Mouse (Mus musculus): ENCODE data around the gene Rpl21.

Rpl21 gene

GRCm38 (mm10) chr5:146832769-146833448, at the start of gene Rpl21:
TSS of gene Rpl21 (plus strand) at chr5:146832890.
- peak; percentile 94 to 96 for DNase-seq

GRCm38 (mm10) chr5:146783300-146783699, 49.4 kb upstream of the Rpl21 start:
- peak; percentile 67 to 73 for DNase-seq

DNA sequence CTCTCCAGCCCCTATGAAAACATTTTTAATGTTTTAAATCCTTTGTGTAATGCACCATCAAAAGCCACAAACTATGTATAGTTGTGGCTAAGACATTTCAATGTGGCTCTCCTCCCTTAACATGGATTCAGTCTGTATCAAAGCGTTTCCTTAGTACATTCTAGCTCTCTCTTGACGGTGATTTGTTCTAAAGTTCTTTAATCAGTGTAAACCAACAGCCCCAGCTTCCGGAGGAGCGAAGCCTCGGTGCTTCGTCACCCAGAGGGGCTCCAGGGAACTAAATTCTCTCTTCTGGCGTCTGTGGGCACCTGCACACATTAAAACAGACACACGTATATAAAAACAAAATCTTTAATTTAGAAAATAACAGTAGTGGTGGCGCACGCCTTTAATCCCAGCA, 48.8 kb upstream of the Rpl21 start:
- no peak for DNase-seq

GRCm38 (mm10) chr5:146786123-146786522, 46.6 kb upstream of the Rpl21 start:
- DNase-seq = peak; percentile 30 to 43

GRCm38 (mm10) chr5:146789413-146789812, 43.3 kb upstream of the Rpl21 start:
- peak; percentile 66 to 80 for DNase-seq

- DNase-seq = peak in 1 of 2 experiments; percentile 64
Measured at GRCm38 (mm10) chr5:146790944-146791343, 41.7 kb upstream of the Rpl21 start.

DNA sequence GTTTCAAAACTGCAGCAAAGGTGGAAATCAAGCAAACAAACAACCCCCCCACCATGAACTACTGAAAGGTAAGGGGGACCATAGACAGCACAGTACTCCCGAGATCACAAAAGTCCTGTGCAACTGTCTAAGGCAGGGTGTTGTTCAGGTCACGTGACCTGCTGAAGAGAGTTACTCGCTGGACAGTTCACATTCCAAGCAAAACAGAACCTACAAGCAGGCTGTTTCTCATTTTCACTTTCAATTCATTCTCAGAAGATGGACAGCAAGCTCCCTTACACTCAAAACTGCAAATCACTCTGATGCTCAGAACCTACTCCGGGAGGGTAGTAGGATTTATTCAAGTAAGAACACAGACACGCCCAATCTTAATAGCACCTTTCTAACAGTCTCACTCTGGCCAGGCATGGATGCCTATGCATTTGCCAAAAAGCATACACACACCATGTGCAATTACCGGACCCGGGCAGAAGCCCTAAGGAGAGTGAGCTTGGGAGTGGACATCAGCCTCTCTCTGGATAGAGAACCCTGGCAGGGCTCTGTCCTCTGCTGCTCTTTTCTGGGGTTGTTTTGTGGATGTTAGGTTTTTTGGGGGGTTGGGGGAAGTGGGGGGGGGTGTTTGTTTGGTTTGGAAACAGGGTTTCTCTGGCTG, 40.4 kb upstream of the Rpl21 start:
- peak; percentile 47 to 49 for DNase-seq

DNA sequence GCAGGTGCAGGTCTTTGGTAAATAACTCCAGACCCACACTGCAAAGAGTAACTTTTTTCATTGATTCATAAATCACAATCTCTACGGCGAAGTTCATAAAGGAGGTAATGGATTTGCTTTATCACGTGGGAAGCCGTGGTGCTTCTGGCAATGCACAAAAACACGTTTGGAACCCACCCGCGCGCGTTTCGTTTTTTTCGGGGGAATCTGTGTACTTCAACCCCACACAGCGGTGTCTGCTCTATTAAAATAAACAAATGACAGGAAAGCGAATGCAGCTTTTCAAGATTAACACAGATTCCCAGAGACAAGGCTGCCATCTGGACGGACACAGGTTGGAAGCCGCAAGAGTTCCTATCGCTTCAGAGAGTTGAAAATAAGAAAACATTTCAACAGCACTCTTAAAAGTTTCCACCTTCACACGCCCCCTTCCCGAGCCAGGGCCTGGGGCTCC, 39.0 kb upstream of the Rpl21 start:
- no peak for DNase-seq

DNA sequence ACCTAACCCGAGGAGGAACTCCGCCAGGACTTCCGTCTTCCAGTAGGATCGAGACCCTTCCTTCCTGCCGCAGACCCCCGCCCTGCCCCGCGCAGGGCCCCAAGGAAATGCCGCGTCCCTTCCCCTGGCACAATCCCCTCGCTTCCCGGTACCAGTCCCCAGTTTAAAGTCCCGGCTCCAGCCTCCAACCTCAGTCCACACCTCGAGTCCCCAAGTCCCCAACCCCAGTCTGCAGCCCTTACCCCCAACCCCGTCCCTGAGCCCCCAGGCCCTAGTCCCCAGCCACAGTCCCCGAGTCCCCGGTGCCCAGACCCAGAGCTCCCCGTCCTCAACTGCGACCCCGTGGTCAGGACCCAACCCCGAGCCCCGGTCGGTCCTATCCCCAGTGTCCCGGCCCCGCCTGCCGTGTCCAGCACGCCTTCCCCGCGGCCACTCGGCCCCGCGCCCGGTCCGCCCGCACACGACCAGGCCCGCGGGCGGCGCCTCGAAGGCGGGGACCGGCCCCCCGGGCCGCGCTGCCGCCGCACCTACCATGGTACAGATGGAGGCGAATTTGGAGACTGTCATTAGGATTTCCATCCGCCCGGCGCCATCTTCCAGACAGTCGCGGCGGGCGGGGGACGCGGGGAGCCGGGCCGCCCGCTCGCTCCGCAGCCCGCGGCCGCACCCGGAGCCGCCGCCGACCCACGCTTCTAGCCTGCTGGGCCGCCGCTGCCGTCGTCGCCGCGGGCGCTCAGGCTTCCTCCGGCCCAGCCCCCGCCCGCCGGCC, 38.4 kb upstream of the Rpl21 start:
- peak in 1 of 2 experiments; percentile 46 for DNase-seq

- peak; percentile 96 to 99 for DNase-seq
Measured at GRCm38 (mm10) chr5:146794853-146795252, 37.8 kb upstream of the Rpl21 start, which contains the start of gene Usp12. TSS of gene Usp12 (minus strand) at chr5:146795006.

DNA sequence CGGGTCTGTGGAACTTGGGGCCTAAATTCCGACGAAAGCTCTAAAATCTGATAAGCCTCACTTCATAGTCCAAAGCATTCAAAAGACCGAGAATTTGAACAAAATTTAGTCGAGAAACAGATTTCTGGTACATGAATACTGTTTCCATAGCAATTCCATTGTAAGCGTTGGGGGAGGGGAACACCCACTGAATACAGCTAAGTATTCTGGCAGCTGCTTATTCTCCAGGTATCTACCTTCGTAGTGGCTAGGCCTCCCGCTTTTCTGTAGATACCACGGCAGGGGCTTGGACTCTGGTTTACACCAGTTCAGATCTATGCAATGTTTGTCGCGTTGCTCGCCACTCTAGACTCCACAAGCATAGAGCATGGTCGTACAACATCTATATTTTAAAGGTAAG, 37.0 kb upstream of the Rpl21 start:
- DNase-seq = no peak

GRCm38 (mm10) chr5:146798031-146798430, 34.7 kb upstream of the Rpl21 start:
- DNase-seq = no peak

- DNase-seq = no peak
Measured at GRCm38 (mm10) chr5:146806004-146806430, 26.7 kb upstream of the Rpl21 start.

DNA sequence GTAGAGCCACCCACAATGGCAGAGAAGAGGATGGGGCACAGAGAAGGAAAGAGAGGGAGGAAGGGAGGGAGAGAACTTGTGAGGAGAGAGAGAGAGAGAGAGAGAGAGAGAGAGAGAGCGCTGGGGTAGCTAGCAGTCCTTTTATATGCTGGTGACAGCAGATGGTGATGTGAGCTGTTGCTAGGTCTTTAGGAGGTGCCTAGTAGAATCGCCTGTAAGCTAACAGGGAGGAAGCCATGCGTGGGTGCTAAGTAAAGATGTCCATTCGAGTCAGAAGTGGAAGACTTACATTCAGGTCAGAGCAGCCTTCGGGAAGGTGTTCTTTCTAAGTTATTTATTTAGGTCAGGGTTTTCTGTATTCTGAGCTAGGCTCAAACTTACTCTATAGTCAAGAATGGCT, 22.7 kb upstream of the Rpl21 start:
- no peak for DNase-seq

DNA sequence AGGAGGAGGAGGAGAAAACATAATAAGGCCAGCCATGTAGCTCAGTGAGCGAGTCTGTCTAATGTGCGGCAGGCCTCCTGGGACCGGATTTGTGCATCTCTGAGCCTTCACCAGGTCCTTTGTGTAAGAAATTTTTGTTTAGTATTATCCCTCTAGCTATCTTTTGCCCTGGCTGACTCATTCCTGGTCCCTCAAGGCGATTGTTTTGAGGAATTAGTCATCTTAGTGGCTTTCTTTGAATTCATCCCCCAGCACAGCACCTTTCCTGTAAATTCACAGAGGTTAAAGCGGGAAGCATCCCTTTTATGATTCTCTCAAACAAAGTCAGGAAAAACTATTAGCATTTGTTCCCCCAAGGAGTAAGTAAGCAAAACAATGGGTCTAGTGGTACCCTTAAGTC, 19.8 kb upstream of the Rpl21 start:
- DNase-seq = no peak

DNA sequence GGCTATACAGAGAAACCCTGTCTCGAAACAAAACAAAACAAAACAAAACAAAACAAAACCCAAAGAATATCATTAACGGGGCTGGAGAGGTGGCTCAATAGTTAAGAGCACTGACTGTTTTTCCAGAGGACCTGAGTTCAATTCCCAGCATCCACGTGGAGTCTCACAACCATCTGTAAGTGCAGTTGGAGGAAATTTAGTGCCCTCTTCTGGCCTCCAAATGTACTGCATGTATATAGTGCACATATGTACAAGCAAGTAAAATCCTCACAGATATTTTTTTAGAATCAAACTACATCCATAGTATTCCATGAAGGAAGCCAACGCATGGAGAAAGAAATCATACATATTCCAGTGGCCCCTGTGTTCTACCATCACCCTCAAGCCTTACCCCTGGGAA, 19.3 kb upstream of the Rpl21 start:
- DNase-seq = no peak

DNA sequence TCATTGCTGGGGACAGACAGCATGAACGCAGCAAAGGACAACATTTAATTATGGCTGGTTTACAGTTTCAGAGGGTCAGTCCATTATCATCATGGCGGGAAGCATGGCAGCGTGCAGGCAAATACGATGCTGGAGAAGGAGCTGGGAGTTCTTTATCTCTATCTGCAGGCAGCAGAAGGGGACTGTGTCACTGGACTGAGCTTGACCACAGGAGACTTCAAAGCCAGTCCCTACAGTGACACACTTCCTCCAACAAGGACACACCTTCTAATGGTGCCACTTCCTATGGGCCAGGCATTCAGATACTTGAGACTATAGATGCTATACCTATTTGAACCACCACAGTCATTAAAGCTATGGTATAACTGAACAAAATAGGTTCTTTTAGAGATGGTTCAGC, 17.3 kb upstream of the Rpl21 start:
- DNase-seq = no peak

DNA sequence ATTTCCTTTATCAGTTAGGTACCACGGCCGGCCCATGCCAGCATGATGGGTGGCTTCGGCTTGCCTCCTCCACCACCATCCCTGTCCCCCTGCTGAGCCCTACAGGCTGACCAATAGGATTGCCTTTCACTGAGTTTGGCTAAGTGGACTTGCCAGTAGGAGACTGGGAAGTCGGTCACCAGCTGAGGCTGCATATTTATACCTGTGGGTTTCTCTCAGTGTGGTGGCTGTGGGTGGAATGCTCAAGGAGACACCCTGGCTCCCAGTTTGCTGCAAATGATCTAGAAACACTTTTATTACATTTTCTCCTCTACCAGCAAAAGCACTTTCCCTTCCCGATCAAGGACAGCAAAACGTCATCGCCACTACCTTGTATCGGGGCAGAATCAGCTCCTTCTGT, 15.1 kb upstream of the Rpl21 start:
- no peak for DNase-seq

GRCm38 (mm10) chr5:146818906-146819623, 13.6 kb upstream of the Rpl21 start:
- DNase-seq = peak; percentile 45 to 54

- DNase-seq = no peak
Measured at GRCm38 (mm10) chr5:146823005-146823404, 9.7 kb upstream of the Rpl21 start.

DNA sequence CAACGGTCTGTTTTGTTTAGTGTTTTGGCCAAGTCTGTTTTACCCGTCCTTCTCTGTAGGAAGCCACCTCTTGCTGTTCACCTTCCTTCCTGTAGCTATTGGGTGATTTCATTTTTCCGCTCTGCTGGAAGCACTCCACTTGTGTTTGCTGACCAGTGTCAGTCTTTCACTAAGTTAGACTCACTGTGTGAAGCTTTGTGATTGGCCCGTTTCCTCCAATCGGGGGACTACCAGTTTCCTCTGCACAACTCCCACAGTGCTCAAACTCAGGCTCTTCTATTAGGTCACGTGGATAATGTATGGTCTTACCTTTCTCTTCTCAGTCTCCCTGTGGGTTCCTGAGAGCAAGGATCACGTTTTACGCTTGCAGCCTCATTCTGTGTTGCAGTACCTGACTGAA, 3.2 kb upstream of the Rpl21 start:
- DNase-seq = no peak

GRCm38 (mm10) chr5:146832435-146832768, 288 bp upstream of the Rpl21 start:
- no peak for DNase-seq

DNA sequence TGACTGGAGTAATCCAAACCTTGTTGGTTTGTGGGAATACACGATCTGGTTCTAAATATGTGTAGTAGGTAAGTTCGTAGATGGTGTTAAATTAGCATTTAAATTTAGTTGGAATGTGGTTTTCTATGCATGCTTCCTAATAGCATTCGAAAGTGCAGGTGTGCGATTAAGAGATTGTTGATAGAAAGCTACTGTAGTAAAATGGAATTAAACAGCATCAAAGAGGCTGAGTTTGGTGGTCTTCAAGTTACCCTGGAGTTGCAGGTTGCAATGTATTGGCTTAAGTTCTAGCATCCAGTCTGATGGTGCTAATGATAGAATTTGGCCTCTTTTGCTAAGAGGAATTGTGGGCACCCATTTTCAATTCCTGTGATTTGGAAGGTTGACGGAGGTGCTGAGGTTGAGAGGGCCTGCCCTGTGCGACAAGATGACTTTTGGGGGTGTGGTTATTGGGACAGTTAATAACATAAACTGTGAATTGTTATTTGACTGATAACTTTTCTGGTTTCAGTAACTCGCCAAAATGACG, 1.0 kb downstream of the Rpl21 start:
- DNase-seq = no peak
